Mouse (Mus musculus) CD8-positive naive resting alpha-beta T cell, adult 57 days (primary cell): ENCODE results near the gene E2f6. TPM values are rescaled to one million over a fixed set of nuclear protein-coding genes. Genes with fewer than 3 reads are reported as not detected.

Source experiments
- total RNA-seq: library from RNA; stranded (reverse); gene quantifications from one replicate; pipeline ENCODE4 v1.2.4, GENCODE M21; 2023

Gene E2f6
- total RNA-seq = 11.1 TPM

DNA sequence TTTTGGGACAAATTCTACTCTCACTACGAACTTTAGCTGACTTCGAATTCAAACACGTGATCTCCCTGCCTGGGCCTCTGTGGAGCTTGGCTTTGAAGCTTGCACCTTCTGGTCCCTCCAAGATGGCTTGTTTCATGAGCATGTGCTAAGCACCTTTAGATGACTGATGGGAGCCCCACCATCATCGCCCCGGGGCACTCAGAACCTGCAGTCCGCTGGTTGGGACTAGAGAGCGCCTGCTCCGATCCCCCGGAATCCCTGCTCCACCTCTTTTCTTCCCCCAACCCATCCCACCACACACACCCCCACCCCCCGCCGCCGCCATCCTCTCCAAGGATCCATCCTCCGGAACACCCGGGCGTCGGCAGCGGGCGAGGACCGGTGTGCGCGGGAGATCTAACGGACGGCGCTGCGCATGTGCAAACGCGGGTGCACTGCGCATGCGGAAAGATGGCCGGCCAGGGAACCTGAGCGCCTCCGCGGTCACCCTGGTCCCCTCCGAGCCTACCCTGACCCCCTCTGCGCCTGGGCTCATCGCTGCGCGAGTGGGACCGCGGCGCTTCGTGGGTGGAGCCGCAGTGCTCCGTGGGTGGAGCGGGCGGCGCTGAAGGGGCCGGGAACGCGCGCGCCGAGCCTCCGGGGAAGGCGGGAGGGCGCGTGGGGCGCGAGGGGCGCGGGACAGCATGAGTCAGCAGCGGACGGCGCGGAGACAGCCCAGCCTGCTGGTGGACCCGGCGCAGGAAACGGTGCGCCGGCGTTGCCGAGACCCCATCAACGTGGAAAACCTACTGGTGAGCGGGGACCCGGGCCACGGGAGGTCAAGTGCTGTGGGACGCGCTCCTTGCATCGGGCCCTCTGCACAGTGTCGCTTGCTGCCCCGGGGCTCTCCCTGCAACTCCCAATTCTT lies at the start of gene E2f6:
Gene E2f6 (plus strand): TSS at position 439 of the 907 bp plus-strand sequence.

DNA sequence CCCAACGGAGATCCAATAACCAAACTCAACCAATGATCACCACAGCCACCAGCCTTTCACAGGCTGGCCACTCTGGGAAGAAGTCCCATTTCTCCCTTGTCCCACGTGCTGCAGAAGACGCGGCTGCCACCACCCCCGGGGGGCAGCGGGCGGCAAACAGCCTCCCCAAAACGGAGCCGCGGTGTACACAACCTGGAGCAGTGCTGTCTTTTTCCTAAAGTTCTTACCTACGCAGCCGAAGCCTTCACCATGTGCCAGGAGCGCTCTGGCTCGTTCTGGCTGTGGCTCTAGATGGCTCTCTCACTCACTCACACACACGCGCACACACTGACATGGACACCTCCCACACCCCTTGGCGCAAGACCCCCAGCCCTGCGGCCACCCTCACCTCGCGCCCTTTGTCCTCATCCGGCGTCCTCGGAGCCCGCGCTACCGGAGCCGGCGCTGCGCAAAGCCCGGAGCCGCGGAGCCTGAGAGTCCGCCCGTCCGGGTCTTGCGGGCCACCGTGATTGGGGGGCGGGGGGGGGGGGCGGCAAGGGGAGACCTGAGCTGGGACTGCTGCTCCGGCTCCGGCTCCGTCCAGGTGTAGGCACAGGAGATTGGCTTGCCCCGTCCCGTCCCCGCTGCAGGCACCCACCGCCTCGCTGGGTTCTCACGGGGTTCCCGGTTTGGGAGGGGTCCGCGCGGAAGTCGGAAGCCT lies 10.4 kb upstream of the E2f6 start, which contains the start of gene Greb1:
Gene Greb1 (minus strand): TSS at position 628 of the 700 bp plus-strand sequence.

Other genes starting within 250 kb of the E2f6 start
- gene Lpin1, start 200.0 kb upstream of the E2f6 start, total RNA-seq = 43.8 TPM
- not detected for gene Ntsr2, start 157.6 kb upstream of the E2f6 start, total RNA-seq
- 0.37 TPM for gene Greb1, start 10.1 kb upstream of the E2f6 start, total RNA-seq
- 48.4 TPM for gene Rock2, start 83.9 kb downstream of the E2f6 start, total RNA-seq
- 12.0 TPM for gene Pqlc3, start 189.4 kb downstream of the E2f6 start, total RNA-seq
- gene 2410004P03Rik, start 200.8 kb downstream of the E2f6 start, total RNA-seq = 0.61 TPM